Mouse (Mus musculus) urinary bladder, postnatal 14 days (tissue): ENCODE measurements at regions not wholly inside any gene's neighbourhood (a gene's known extent, or its start where the extent isn't known, plus 50 kb on each side); places are given as distances from the start of the nearest gene placed in this dataset.
"Not testable (repeated sequence)": the region's sequence is repeated elsewhere in the genome, so short reads cannot be mapped to it uniquely, and the experiment has no call there.

Source experiments
- DNase-seq: peaks from one replicate; pipeline ENCODE4 v3.0.0; 2021; ENCODE audit warnings: low spot score

DNA sequence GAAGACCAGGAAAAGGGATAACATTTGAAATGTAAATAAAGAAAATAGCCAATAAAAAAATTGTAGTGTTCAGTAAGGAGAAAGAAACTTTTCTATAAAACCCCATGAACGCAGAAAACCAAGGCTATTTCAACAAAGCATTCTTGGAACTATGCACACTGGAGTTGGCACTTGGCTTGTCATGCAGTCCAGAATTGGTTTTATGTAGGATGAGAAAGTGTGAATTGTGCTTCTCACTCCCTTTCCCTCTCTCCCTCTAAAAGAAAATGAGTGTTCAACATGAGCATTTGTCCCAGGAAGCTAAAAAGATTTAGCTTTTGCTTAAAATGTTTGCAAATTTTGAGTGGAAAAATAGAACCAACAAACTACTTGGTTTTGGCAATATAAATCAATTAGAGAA lies 841.6 kb upstream of the Adam24 start:
- DNase-seq: no peak

DNA sequence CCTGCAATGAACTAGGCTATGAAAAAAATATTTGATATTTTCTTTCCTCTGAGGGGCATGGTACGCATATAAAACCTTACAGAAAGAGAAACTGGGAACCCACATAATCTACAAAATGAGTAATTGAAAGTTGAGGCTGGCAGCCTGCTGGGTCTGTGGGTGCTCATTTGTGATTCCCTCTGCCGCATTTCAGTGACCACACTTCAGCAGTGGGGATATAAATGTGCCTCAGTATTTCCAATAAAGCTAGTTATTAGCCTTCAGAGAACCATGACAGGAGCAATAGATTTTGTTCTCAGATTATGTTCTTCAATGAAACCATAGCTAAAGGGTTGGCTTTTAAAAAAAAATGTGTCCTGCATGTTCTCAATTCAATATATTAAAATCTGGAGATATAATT lies 828.0 kb upstream of the Adam24 start:
- no peak for DNase-seq

DNA sequence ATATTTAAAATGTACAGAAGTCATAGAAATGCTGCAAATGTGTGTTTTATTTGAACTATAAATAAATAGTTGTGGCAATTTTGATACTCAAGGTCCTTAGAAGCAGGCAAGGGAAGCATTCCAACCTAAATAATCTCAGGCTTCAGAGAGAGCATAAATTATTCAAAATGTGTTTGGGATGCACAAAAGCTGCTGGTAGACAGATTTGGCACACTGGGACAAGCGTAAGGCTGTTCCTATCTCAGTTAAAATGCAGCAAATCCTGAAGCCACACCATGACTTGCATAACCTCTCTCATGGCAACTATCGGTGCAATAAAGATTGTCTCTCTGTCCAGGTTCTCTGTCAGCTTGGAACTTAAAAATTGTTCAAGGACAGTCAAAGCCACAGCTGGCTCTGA lies 812.3 kb upstream of the Adam24 start:
- no peak for DNase-seq

DNA sequence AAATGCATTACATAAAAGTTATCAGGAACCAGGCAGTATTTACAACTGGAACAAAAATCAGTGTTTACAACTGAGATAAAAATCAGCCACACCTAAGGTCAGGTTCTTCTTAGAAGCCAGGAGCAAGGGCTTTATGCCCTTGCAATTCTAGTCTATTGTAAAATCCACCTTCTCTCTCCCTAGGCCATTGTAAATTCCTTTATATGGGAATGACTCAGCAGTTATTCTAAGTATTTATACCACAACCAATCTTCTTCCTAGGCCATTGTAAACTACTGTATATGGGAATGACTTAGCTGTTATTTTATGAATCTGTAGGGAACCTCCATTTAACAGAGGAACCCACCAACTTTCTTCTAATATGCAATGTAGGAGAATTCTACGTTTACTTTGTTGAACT lies 772.6 kb upstream of the Adam24 start:
- no peak for DNase-seq

DNA sequence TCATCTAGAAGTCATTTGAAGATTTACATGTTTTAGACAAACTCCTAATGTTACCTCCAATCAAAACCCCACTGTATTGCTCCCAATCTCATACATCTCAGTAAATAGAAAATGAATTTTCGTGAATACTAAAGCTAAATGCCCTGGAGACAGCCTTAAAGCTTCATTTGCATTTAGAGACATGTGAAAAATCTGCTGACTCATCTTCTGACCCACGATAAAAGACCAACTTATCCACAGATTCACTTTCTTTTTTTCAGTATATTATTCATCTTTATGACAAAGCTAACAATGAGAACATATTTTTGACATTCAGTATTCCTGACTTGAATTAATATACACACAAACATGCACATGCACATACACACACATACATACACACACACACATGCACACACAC lies 762.0 kb upstream of the Adam24 start:
- DNase-seq: no peak

DNA sequence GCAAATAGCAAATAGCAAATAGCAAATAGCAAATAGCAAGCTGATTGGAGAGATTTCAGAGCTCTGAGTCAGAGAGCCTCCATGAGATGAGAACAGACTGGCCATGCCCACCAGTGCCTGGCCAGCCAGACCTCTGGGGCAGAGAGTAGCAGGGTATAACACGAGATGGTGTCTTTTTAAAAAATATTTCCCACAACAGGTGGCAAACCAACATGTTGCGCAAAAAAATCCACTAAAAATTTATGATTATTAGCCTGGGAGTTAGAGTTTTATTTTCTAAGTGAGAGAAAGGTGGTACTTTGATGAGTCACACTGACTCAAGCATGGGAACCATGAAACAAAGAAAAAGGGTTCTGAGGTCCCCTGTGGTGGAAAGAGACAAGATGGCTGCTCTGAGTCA lies 753.5 kb upstream of the Adam24 start:
- no peak for DNase-seq

DNA sequence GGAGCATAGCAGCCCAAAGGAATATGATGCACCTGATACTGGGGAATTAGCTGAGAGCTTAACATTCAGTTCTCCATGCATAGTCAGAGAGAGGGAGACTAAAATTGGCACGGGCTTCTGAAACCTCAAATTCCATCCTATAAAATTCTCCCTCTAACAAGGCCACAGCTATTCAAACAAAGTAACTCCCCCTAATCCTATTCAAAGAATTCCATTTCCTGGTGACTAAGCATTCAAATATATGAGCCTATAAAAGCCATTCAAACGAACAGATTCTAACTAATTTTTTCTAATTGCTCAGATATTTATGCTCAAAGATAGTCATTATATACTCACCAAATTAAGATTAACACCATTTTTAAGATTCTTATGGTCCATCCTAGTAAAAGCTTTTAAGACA lies 751.1 kb upstream of the Adam24 start:
- DNase-seq: no peak

DNA sequence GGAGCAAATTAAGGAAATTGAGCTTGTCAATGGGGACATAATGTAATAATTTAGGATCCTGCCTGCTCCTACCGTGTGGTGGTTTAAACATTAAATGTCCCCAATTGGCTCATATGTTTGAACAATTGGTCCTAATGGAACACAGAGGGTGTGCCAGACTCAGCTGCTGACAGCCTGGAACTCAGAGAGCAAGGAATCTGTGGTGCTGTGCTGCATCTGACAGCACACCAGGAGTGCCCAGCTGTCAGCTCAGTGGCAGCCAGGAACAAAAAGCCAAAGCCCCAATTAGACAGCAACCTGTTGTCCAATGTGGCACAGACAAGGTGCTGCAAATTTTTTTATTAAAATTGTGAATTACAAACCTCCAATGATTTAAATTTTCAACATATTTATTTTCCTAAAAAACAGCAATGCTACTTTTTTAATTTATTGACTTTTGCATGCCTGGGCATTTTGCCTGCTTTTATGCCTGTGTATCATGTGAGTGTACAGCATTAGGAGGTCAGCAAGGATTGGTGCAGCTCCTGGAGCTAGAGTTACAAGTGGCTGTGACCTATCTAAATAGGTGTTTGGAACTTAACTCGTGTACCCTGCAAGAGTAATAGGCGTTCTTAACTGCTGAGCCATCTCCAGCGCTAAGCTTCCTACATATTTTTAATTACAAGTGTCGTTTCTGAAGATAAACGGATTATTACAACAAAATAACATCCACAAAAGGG lies 724.5 kb upstream of the Adam24 start:
- DNase-seq: no peak

DNA sequence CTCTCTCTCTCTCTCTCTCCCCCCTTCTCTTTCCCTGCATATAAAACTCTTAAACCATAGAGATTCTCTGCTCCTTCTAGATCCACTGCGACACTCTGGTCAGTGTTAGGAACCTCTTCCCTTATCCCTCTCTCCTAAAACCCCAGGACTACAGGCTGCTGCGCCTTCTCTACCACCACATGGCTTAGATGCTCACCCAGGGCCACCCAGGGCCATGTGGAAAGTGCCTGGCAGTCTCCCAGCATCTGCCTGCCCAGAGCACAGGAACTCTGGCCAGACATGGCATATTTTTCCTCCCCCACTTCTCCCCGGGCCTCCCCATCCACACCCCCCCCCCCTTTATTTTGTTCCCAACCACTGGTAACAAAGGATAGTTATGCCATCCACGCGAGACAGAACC lies 720.4 kb upstream of the Adam24 start:
- DNase-seq: no peak

DNA sequence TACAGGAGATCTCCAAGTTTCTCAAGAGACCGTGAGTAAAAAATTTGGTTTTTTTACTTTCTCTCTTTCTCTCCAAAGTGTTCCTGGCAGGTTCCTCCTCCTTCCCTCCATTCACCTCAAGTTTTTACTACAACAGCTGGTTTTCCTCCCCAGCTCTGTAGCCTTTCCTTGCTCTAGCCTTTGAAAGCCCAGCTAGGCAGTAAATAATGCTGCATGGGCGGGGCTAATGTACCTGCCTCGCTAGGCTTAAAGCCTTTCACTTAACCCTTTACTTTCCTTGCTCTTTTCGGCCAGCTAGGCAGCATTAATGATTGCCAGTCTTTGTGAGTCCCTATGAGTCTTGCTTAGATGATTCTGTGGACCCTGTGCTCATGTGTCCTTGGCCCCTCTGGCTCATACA lies 720.0 kb upstream of the Adam24 start:
- no peak for DNase-seq

DNA sequence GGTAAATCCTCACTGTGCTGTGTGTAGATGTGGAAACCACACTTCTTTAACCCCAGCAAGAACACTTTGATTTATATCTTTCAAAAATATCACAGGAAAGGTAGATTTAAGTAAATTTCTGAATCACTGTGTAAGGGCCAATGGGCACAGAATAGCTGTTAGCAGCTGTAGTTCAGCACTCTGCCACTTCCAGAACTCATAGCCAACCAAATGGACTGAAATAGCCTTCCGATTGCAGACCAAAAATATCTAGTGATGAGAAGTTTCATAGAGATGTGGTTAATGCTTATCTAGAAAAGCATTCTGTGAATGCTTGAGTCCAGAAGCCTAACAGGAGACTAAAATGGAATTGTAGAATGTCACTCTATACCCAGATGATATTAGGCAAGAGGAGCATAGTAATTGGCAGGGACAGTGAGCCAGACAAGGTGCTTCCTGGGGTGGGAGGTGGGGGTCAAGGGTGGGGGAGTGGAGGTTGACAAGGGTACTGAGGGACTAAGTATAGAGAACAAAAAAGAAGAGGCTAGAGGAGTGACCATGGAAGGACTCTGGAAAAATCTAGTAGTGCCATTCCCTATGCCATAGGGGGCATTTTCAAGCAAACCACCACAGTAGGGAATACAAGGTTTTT lies 669.6 kb upstream of the Adam24 start:
- no peak for DNase-seq

DNA sequence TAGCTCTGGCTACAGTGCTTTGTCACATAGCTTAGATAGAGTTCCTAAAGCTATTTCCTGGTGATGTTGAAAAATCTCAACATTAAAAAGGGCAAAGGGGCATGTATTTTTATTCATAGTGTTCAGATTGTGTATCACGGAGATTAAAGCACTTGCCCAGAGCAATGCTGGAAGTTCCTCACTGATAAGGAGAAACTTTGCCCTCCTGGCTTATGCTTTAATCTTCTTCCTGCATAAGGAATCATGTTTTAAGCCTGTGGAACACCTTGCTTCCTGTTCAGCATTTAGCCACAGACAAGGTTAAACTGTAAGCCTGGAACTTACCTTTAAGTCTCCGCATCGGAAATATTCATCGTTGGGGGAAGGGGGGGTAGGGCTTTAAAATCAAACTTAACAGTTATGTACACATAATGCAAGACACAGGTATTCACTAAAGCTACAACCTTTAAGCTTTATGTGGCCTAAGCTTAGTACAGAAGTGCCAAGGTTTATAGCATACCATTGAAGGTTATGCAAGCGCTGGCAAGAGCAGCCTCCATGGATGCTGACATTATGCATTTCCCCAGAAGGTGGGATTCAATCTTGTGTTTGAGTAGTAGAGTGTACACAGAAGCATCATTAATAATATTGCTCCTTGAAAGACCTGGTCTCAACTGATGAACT lies 655.5 kb upstream of the Adam24 start:
- no peak for DNase-seq

DNA sequence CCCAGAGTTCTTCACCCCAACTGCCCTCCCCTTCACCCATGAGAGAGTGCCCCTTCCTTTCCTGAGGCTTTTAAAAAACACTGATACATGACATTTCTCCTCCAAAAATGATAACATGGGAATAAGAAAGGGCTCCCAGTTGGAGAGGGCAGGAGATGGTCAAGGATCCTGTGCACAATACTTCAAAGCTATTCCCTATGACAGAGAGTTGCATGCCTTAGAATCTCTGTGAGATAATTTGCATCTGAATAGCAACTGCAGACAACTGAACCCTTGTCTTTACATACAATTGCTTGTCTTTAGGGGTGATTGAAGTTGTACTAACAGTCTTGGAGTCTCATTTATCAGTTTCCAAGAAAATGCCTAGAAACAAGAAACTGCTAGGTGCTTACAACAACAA lies 610.7 kb upstream of the Adam24 start:
- no peak for DNase-seq

DNA sequence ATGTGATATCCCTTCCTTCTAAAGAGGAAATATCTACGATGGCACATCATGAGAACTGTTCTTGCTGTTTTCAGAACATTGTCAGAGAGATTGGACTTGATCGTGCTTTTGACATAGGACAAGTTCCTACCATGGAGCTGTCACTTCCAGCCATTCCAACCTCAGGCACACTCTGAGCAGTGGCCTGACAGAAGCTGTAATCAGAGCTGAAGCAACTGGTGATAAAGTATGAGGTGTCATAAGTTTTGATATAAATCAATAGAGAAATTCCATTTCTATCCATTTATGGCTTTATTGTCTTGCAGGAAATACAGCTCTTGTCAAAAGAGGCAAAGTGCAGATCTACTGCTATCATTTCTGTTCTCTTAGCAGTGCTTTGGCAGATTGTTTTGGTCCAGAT lies 603.7 kb upstream of the Adam24 start:
- DNase-seq: no peak

DNA sequence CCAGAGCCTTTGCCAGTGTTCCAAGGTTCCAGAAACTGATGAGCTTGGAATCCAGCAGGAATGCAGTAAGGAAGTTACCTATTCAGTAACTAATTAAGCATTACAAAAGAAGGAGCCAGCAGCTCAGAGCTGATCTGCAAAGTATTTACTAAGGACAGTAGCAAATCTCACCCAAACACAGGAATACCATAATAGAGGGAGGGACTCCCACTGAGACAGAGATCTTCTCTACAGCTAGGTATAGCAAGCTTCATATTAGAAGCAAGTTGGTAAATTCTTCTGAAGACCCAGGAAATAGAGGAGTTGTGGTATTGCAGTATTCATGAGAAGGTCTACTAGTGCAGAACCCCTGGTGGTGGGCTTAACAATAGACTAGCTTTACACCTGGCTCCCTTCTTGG lies 593.9 kb upstream of the Adam24 start:
- DNase-seq: not testable (repeated sequence)

DNA sequence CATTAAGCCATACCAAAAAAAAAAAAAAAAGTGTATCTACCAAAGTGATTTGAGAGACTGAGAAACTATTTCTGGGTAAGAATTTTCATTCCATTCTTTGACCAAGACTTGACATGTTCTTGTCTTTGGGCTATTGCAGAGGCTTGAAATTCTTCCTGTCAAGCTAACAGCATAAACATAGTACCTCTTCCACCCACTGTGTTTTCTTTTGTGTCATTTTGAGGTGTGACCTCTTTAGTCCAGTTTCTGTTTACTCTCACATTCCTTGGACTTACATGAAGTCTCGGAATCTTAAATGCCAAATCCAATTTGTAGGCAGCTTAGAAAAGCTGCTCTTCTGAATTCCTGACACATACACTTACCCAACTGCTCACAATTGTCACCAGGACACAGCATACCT lies 590.7 kb upstream of the Adam24 start:
- no peak for DNase-seq

DNA sequence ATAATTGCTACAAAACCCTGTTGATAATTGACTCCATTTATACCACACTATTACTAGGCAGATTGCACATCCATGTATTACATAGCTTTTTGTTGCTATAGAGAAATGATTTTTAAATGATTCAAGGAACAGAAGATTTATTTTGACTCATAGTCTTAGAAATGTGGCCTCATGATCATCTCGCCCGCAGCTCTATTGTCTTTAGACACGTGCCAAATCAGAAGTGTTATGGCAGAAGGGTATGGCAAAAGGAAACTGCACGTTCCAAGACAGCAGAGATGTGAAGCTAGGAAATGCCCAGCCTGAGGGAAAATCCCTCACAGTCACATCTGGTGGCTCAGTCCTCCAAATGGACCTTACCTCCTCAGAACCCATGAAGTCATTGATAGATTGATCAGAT lies 585.5 kb upstream of the Adam24 start:
- no peak for DNase-seq

DNA sequence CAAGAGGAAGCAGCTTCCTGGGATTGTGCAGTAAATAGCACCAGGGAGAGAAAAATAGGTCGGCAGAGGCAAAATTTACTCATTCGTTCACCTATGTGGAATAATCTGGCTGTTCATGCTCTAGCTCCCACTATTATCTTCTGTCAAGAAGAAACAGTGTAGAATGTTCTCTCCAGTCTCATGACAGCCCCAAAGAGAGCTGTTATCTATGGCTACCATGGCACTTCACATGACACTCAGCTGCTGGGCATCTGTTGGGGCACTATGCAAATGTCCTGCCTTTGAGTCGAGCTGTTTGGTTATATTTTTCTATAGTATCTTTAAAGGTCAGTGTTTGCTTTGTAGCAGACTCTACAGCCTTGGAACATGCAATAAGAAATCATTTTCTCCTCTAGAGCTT lies 550.5 kb upstream of the Adam24 start:
- DNase-seq: no peak

DNA sequence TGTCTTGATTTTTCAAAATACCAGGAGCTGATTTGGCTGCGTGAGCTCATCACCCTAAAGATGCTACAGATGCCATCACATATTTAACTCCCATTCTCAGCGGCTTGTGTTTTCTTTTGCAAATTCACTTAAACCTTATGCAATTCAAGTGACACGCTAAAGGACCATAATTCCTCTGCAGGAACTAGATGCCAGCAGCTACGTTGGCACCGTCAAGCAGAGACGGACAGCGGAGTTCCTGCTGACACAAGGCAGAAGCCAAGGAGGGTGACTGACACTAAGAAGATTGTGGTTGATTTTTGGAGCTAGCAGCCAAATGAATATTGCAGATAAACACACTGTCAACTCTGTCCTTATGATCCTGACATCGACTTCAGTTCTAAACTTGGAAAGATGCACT lies 547.7 kb upstream of the Adam24 start:
- no peak for DNase-seq

DNA sequence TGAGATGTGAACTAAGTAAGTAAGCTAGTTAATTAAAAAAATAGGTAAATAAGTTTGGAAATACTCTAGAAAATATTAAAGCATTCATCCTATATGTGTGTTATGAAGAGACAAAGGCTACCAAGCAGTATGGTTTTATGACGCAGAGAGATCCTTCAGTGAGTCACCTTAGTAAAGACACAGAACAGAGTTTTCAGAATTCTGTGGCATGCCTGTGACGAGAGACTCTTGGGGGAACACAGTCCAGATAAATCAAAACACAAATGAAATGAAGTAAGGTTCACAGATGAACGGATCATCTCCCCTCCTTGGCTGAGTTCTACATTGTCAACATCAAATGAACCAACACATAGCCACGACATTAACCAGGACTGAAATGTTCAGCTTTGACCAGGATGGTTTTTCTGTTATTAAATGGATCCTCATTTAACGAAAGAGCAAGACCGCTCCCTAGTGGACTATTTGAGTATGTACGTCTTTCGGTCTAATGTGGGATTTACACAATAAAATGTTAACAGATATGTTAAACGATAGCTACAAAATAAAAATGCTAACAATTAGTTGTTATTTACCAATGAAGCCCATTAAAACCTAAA lies 542.1 kb upstream of the Adam24 start:
- DNase-seq: peak; percentile 9

DNA sequence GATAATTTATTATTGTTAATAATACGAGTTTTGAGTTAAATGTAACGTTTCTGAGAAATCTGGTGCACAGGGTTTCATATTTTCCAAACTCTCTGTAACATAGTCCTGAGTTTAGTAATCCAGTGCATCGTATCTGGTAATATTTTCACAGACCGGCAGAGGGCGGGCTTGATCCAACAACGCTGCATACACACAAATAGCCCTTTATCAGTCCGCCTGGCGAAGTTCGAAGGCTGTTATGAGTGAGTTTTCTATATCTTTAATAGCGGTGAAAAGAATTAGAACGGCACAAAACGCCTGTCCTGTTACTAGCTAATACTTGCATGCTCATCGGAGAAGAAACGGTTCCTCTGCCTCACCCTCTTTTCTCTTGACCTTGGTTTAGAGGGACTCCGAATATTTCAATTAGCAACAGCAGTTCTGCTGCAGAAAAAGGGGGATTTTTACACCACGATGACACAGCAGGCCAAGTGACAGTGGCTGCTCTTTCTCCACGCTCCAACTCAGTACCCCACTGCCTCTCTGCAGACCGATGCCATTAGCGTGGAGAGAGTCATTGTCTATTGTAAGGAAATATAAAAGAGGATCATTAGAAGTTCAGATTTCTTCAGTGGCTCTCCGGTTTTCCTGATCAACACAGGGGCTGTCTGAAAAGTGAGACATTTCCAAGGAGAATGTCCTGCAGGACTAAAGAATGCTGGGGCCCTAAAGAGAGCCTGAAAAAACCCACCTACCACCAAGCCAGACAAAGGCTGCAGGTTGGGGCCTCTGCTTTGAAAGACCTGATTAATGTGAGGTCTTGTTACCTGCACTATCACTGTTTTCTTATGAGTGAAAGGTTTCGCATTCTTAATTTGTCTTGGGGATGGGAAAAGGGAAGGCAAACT lies 523.7 kb upstream of the Adam24 start:
- DNase-seq: peak; percentile 54

DNA sequence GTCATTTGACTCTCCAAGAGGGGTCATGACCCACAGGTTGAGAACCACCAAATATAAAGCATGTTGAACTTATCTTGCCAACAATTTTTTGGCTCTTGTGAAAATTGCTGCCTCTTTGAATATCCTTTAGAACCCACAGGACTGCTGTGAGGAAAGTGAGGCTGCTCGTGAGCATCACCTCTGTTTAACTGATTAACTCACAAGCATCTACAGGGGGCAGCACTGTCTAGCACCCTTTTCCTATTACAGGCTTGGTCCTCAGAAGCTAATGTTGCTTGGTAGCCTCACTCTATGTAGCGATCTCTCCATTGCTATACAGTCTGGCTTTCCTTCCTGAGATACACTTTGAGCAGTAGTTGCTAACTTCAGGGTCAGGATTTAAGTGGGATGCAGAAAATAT lies 522.4 kb upstream of the Adam24 start:
- no peak for DNase-seq
